Mouse (Mus musculus): Measurements from ENCODE around the gene Add3. TPM values are rescaled to one million over a fixed set of nuclear protein-coding genes. Genes with fewer than 3 reads are reported as not detected.

Gene Add3
- total and polyA plus RNA-seq, 2 experiments from 2014 or later: 51.9 to 54.6 TPM

DNA sequence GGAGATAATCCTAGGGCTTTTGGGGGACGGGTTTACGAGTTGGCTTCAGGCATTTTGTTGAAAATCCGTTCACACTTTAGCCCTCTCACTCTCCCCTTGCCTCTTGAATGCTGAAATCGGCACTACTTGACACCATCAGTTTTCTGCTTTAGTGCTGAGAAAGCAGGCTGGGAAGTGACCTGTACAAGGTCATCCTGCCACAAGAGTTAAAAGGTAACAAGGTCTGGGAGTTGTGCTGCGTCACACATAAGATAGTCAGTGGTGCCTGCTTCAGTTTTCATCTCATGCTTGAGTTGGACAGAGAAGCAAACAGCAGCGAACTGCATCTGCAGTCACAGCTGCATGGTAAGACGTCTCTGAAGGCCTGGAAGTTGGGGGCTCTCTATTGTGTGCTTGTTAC, 57.5 kb downstream of the Add3 start:
- WGBS: 79% methylated on average over 7 of the region's 7 CpGs
- no peak for TF ChIP-seq CTCF (IDR thresholded peaks at IDR 0.05)
- H3K27me3 ChIP-seq (ENCODE audit: insufficient read depth, low read length): no peaks in the 10 kb centered on the region
- no peak overlapping the region for H3K9ac ChIP-seq (replicated peaks; ENCODE audit: low read length, poor library complexity, severe bottlenecking)
- no peak overlapping the region for H3K4me3 ChIP-seq (ENCODE audit: low read depth, low read length)
- DNase-seq (ENCODE audit: low spot score) (no peak), ATAC-seq (ENCODE audit: low FRiP score) (no peak)
- no peaks in the 10 kb centered on the region for H3K9me3 ChIP-seq (ENCODE audit: low read length)
- no peaks in the 10 kb centered on the region for H3K36me3 ChIP-seq (ENCODE audit: insufficient read depth, low read length)
- no peak overlapping the region for H3K27ac ChIP-seq (ENCODE audit: low read depth, low read length)
- no peaks in the 10 kb centered on the region for H3K4me1 ChIP-seq (ENCODE audit: insufficient read depth, low read length)
- H3K4me2 ChIP-seq (ENCODE audit: low read depth, low read length, poor library complexity, severe bottlenecking): no peak overlapping the region

- Histone ChIP-seq H3K9ac (replicated peaks; ENCODE audit: low read length, poor library complexity, severe bottlenecking) (no peak overlapping the region), H3K4me3 (ENCODE audit: low read depth, low read length) (no peak overlapping the region), H3K4me1 (ENCODE audit: insufficient read depth, low read length) (no peaks in the 10 kb centered on the region), H3K36me3 (ENCODE audit: insufficient read depth, low read length) (no peaks in the 10 kb centered on the region), H3K27me3 (ENCODE audit: insufficient read depth, low read length) (no peaks in the 10 kb centered on the region), H3K27ac (ENCODE audit: low read depth, low read length) (no peak overlapping the region), H3K9me3 (ENCODE audit: low read length) (no peaks in the 10 kb centered on the region), H3K4me2 (ENCODE audit: low read depth, low read length, poor library complexity, severe bottlenecking) (no peak overlapping the region)
- DNase-seq (ENCODE audit: low spot score): no peak
- no peak for TF ChIP-seq CTCF (IDR thresholded peaks at IDR 0.05)
- no peak for ATAC-seq (ENCODE audit: low FRiP score)
- WGBS: 80% methylated on average over 17 of the region's 17 CpGs
These were observed 58.7 kb downstream of the Add3 start for GRCm38 (mm10) chr19:53198706-53199572.

GRCm38 (mm10) chr19:53199711-53200110, 59.5 kb downstream of the Add3 start:
- Histone ChIP-seq H3K36me3 (ENCODE audit: insufficient read depth, low read length) (no peaks in the 10 kb centered on the region), H3K9me3 (ENCODE audit: low read length) (no peaks in the 10 kb centered on the region), H3K27me3 (ENCODE audit: insufficient read depth, low read length) (no peaks in the 10 kb centered on the region), H3K4me1 (ENCODE audit: insufficient read depth, low read length) (no peaks in the 10 kb centered on the region), H3K27ac (ENCODE audit: low read depth, low read length) (no peak overlapping the region), H3K4me2 (ENCODE audit: low read depth, low read length, poor library complexity, severe bottlenecking) (no peak overlapping the region), H3K4me3 (ENCODE audit: low read depth, low read length) (no peak overlapping the region), H3K9ac (replicated peaks; ENCODE audit: low read length, poor library complexity, severe bottlenecking) (no peak overlapping the region)
- DNase-seq (ENCODE audit: low spot score) (no peak), ATAC-seq (ENCODE audit: low FRiP score) (no peak)
- no peak for TF ChIP-seq CTCF (IDR thresholded peaks at IDR 0.05)
- 94% methylated on average over 9 of the region's 9 CpGs for WGBS

DNA sequence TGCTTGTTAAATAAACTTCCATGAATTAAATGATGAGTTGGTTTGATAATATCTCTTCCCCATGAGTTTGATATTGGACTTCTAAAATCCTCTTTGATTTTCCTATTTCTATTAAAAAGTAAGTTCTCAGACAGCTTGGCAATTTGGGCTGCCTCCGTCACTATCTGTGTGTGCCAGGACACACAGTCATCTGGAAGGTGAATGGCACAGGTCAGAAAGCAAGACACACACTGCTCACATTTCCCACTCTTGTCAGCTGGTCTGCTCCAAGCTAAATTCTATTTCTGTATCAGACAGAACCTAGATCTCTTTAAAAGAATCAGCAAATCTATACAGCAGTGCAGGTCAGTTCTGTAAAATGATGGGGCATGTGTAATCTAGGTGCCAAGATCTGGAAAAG, 61.9 kb downstream of the Add3 start:
- DNase-seq (ENCODE audit: low spot score) (no peak), ATAC-seq (ENCODE audit: low FRiP score) (no peak)
- TF ChIP-seq CTCF (IDR thresholded peaks at IDR 0.05): no peak
- H3K4me2 ChIP-seq (ENCODE audit: low read depth, low read length, poor library complexity, severe bottlenecking): no peak overlapping the region
- no peak overlapping the region for H3K4me3 ChIP-seq (ENCODE audit: low read depth, low read length)
- no peaks in the 10 kb centered on the region for H3K27me3 ChIP-seq (ENCODE audit: insufficient read depth, low read length)
- no peaks in the 10 kb centered on the region for H3K36me3 ChIP-seq (ENCODE audit: insufficient read depth, low read length)
- H3K9me3 ChIP-seq (ENCODE audit: low read length): no peaks in the 10 kb centered on the region
- no peak overlapping the region for H3K27ac ChIP-seq (ENCODE audit: low read depth, low read length)
- no peaks in the 10 kb centered on the region for H3K4me1 ChIP-seq (ENCODE audit: insufficient read depth, low read length)
- no peak overlapping the region for H3K9ac ChIP-seq (replicated peaks; ENCODE audit: low read length, poor library complexity, severe bottlenecking)
- 89% methylated on average over 1 of the region's 1 CpGs for WGBS

- no peaks in the 10 kb centered on the region for H3K4me1 ChIP-seq (ENCODE audit: insufficient read depth, low read length)
- no peaks in the 10 kb centered on the region for H3K36me3 ChIP-seq (ENCODE audit: insufficient read depth, low read length)
- DNase-seq (ENCODE audit: low spot score) (no peak), ATAC-seq (ENCODE audit: low FRiP score) (no peak)
- no peak overlapping the region for H3K27ac ChIP-seq (ENCODE audit: low read depth, low read length)
- H3K9me3 ChIP-seq (ENCODE audit: low read length): no peaks in the 10 kb centered on the region
- 92% methylated on average over 2 of the region's 2 CpGs for WGBS
- TF ChIP-seq CTCF (IDR thresholded peaks at IDR 0.05): no peak
- H3K27me3 ChIP-seq (ENCODE audit: insufficient read depth, low read length): no peaks in the 10 kb centered on the region
- H3K4me2 ChIP-seq (ENCODE audit: low read depth, low read length, poor library complexity, severe bottlenecking): no peak overlapping the region
- H3K9ac ChIP-seq (replicated peaks; ENCODE audit: low read length, poor library complexity, severe bottlenecking): no peak overlapping the region
- no peak overlapping the region for H3K4me3 ChIP-seq (ENCODE audit: low read depth, low read length)
These were observed 66.7 kb downstream of the Add3 start for GRCm38 (mm10) chr19:53206986-53207385.

- Histone ChIP-seq H3K27me3 (ENCODE audit: insufficient read depth, low read length) (no peaks in the 10 kb centered on the region), H3K9ac (replicated peaks; ENCODE audit: low read length, poor library complexity, severe bottlenecking) (no peak overlapping the region), H3K4me2 (ENCODE audit: low read depth, low read length, poor library complexity, severe bottlenecking) (no peak overlapping the region), H3K36me3 (ENCODE audit: insufficient read depth, low read length) (no peaks in the 10 kb centered on the region), H3K9me3 (ENCODE audit: low read length) (no peaks in the 10 kb centered on the region), H3K4me1 (ENCODE audit: insufficient read depth, low read length) (no peaks in the 10 kb centered on the region), H3K27ac (ENCODE audit: low read depth, low read length) (no peak overlapping the region), H3K4me3 (ENCODE audit: low read depth, low read length) (no peak overlapping the region)
- ATAC-seq (ENCODE audit: low FRiP score) (no peak), DNase-seq (ENCODE audit: low spot score) (no peak)
- 78% methylated on average over 7 of the region's 7 CpGs for WGBS
- TF ChIP-seq CTCF (IDR thresholded peaks at IDR 0.05): no peak
These were observed 68.6 kb downstream of the Add3 start for GRCm38 (mm10) chr19:53208830-53209229.

Measured in midbrain, postnatal 0 days (tissue).